Mouse (Mus musculus) forebrain, embryonic 14.5 days (tissue): ENCODE measurements around the gene Lfng. TPM values are rescaled to one million over a fixed set of nuclear protein-coding genes. Genes with fewer than 3 reads are reported as not detected.

ENCODE experiments used
- ATAC-seq: fragments of 200-750 bp; cut with Nextera tagmentation; 2 replicates; pipeline ENCODE4 v1.8.0; 2017; ENCODE audit warnings: mild to moderate bottlenecking, moderate library complexity
- DNase-seq: peaks from one replicate; pipeline ENCODE4 v3.0.0-alpha.2; 2015; ENCODE audit warnings: low spot score
- H3K27ac ChIP-seq: fragments of 300-500 bp; sonication (generic); 2 replicates; pipeline ENCODE4 v1.5.1; 2014; ENCODE audit warnings: low read depth, mild to moderate bottlenecking, control low read depth, low read length, moderate library complexity
- H3K27me3 ChIP-seq: fragments of 300-500 bp; sonication (generic); replicated peaks from 2 replicates; pipeline ENCODE4 v1.6.1; 2014; ENCODE audit warnings: low read length, control low read depth, mixed read lengths; ENCODE audit not compliant: control insufficient read depth, insufficient read depth
- H3K36me3 ChIP-seq: fragments of 300-500 bp; sonication (generic); 2 replicates; pipeline ENCODE4 v1.6.1; 2014; ENCODE audit warnings: low read length, control low read depth; ENCODE audit not compliant: control insufficient read depth, insufficient read depth
- H3K4me1 ChIP-seq: fragments of 300-500 bp; sonication (generic); 2 replicates; pipeline ENCODE4 v1.6.1; 2014; ENCODE audit warnings: antibody characterized with exemption, low read length, control low read depth; ENCODE audit not compliant: control insufficient read depth, insufficient read depth
- H3K4me2 ChIP-seq: fragments of 300-500 bp; sonication (generic); 2 replicates; pipeline ENCODE4 v1.6.1; 2014; ENCODE audit warnings: mild to moderate bottlenecking, control low read depth, low read length
- H3K4me3 ChIP-seq: fragments of 300-500 bp; sonication (generic); 2 replicates; pipeline ENCODE4 v1.5.1; 2014; ENCODE audit warnings: low read depth, low read length, control low read depth
- H3K9ac ChIP-seq: fragments of 300-500 bp; sonication (generic); 2 replicates; pipeline ENCODE4 v1.6.1; 2014; ENCODE audit warnings: mild to moderate bottlenecking, low read length, control low read depth, moderate library complexity
- H3K9me3 ChIP-seq: fragments of 300-500 bp; sonication (generic); replicated peaks from 2 replicates; pipeline ENCODE4 v1.6.1; 2016; ENCODE audit warnings: low read length, control low read depth, mixed read lengths; ENCODE audit not compliant: control insufficient read depth
- WGBS: fragments of 180-500 bp; shearing (Covaris S2); extraction: QIAGEN DNeasy Blood & Tissue Kit; methylation state at CpG from one replicate; pipeline ENCODE4 v1.1.7; 2014; 5-methylcytosine and 5-hydroxymethylcytosine counted together
- polyA plus RNA-seq: library from polyadenylated mRNA; unstranded; fragments of >200 nt; fragmentation: Nextera tagmentation; extraction: Ambion mirVana; gene quantifications from 2 replicates; pipeline ENCODE4 v1.2.1, GENCODE M21; 2014

The Lfng gene
- polyA plus RNA-seq, 1 experiment from 2014 or later = 30.9 TPM

- 88% methylated on average over 4 of the region's 4 CpGs for WGBS
- peaks cover 76% of the 10 kb centered on the region for H3K36me3 ChIP-seq
- ATAC-seq = no peak
These were observed 16.7 kb downstream of the Lfng start for GRCm38 (mm10) chr5:140623791-140624190.

DNA sequence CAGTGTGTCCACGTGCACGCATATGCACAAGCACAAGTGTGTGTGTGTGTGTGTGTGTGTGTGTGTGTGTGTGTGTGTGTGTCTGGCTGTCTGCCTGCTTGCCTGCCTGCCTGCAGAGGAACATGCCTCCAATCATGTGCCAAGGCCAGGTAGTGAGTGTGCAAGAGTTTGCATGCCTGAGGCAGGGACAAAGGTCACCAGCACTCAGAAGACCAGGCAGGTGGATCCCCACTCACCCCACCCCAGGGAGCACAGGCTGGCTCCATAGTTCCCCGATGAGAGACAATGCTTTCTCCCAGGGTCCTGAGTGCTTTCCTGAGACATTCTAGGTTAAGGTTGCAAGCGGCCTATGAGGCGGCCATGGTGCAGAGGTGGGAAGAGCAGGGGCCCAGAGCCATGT is 17.1 kb downstream of the Lfng start:
- Histone ChIP-seq H3K36me3 (peaks cover 80% of the 10 kb centered on the region), H3K27me3 (no peaks in the 10 kb centered on the region), H3K27ac (peak overlapping the region; percentile 21; the same call in 1 of the 2 replicates), H3K4me3 (no peak overlapping the region), H3K9me3 (no peaks in the 10 kb centered on the region), H3K9ac (no peak overlapping the region), H3K4me1 (no peaks in the 10 kb centered on the region), H3K4me2 (no peak overlapping the region)
- DNase-seq (no peak), ATAC-seq (no peak)
- WGBS = 92% methylated on average over 5 of the region's 5 CpGs

More at GRCm38 (mm10) chr5:140623791-140624190, 16.7 kb downstream of the Lfng start:
- no peak overlapping the region for H3K4me3 ChIP-seq
- no peaks in the 10 kb centered on the region for H3K9me3 ChIP-seq
- no peaks in the 10 kb centered on the region for H3K27me3 ChIP-seq
- H3K27ac ChIP-seq = no peak overlapping the region
- H3K4me2 ChIP-seq = no peak overlapping the region
- no peaks in the 10 kb centered on the region for H3K4me1 ChIP-seq
- no peak for DNase-seq
- H3K9ac ChIP-seq = no peak overlapping the region

DNA sequence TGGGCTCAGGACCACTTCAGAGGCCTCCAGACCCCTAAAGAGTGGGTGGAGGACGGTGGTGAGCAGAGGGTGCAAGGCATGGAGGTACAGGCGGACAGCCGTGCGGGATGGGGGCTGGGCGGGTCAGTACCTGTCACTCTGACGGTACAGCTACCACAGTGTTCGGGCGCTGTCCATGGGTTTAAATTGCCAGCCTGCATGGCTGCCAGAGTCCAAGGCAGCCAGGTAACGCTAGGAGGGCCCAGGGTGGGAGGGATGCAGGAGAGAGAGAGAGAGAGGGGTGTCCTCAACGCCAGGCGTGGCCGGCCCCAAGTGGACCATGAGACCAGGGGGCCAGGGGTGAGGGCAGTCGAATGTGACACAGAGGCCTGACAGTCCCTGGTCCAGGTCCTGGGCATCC is 17.8 kb downstream of the Lfng start:
- no peaks in the 10 kb centered on the region for H3K4me1 ChIP-seq
- no peaks in the 10 kb centered on the region for H3K27me3 ChIP-seq
- H3K9ac ChIP-seq = no peak overlapping the region
- WGBS = 89% methylated on average over 13 of the region's 13 CpGs
- DNase-seq = no peak
- H3K4me3 ChIP-seq = no peak overlapping the region
- peaks cover 87% of the 10 kb centered on the region for H3K36me3 ChIP-seq
- H3K9me3 ChIP-seq = no peaks in the 10 kb centered on the region
- no peak overlapping the region for H3K4me2 ChIP-seq
- ATAC-seq = no peak
- no peak overlapping the region for H3K27ac ChIP-seq

DNA sequence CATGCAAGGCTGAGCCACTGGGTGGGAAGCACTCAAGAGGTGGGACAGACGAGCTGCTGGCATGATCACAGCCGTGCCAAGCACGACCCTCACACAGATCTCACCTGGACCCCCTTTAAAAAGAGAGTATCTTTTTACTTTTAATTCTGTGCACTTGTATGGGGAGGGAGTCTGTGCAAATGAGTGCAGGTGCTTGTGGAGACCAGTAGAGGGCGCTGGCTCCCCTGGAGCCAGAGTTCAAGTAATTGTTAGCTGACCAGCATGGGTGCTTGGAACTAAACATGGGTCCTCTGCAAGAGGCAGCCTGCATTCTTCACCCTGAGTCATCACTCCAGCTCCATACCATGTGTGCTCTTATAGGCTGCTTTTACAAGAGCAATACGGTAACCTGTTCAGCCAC is 20.5 kb downstream of the Lfng start:
- ATAC-seq = no peak
- Histone ChIP-seq H3K9ac (no peak overlapping the region), H3K9me3 (no peaks in the 10 kb centered on the region), H3K4me1 (no peaks in the 10 kb centered on the region), H3K4me3 (no peak overlapping the region), H3K36me3 (peaks cover 97% of the 10 kb centered on the region), H3K27ac (no peak overlapping the region), H3K4me2 (no peak overlapping the region), H3K27me3 (no peaks in the 10 kb centered on the region)
- WGBS = 94% methylated on average over 5 of the region's 5 CpGs
- DNase-seq = no peak

DNA sequence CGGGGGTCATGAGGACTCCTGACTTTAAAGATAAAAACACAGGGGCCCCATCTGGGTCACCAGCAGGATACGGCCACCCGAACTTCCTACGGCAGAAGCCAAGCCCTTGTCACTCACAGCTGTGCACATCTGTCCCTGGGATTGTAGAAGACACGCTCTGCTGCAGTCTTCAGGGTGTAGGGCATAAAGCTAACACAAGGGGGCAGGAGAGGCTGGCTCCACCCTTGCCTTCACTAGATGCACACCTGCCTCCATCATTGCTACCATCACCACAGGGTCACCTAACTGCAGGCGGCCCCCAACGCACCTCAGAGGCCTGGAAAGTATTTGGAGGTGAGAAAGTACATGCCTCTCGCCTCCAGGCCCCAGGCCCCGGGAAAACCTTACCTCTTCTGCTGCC is 21.9 kb downstream of the Lfng start:
- no peak overlapping the region for H3K9ac ChIP-seq
- no peak for DNase-seq
- no peak for ATAC-seq
- no peaks in the 10 kb centered on the region for H3K4me1 ChIP-seq
- no peak overlapping the region for H3K4me2 ChIP-seq
- WGBS = 97% methylated on average over 9 of the region's 9 CpGs
- H3K27me3 ChIP-seq = no peaks in the 10 kb centered on the region
- no peaks in the 10 kb centered on the region for H3K9me3 ChIP-seq
- H3K27ac ChIP-seq = no peak overlapping the region
- no peak overlapping the region for H3K4me3 ChIP-seq
- peaks cover 97% of the 10 kb centered on the region for H3K36me3 ChIP-seq

DNA sequence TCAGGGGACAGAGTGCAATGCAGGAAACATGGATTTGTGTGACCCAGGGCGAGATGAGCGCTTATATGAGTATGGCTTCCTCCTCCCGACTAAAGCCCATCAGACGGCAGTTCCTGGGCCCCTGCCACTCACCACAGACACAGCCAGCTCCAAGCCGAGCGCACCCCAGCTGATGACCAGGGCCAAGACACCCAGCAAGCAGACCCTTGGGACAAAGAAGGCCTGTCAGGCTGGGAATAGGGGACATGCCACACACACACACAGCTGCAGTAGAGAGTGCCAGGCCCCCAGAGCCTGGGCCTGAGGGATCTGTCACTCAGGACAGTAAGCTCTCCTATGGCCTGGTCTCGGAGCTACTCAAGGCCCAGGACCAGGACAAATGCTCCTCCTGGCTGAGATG is 26.3 kb downstream of the Lfng start:
- H3K27ac ChIP-seq = no peak overlapping the region
- no peak overlapping the region for H3K9ac ChIP-seq
- no peak overlapping the region for H3K4me2 ChIP-seq
- WGBS = 87% methylated on average over 7 of the region's 7 CpGs
- H3K4me3 ChIP-seq = no peak overlapping the region
- ATAC-seq (no peak), DNase-seq (no peak)
- no peaks in the 10 kb centered on the region for H3K27me3 ChIP-seq
- H3K4me1 ChIP-seq = 0 out of 2 replicates have a peak, but pooled peaks cover 3% of the 10 kb centered on the region
- H3K9me3 ChIP-seq = no peaks in the 10 kb centered on the region
- H3K36me3 ChIP-seq = peaks cover 98% of the 10 kb centered on the region

DNA sequence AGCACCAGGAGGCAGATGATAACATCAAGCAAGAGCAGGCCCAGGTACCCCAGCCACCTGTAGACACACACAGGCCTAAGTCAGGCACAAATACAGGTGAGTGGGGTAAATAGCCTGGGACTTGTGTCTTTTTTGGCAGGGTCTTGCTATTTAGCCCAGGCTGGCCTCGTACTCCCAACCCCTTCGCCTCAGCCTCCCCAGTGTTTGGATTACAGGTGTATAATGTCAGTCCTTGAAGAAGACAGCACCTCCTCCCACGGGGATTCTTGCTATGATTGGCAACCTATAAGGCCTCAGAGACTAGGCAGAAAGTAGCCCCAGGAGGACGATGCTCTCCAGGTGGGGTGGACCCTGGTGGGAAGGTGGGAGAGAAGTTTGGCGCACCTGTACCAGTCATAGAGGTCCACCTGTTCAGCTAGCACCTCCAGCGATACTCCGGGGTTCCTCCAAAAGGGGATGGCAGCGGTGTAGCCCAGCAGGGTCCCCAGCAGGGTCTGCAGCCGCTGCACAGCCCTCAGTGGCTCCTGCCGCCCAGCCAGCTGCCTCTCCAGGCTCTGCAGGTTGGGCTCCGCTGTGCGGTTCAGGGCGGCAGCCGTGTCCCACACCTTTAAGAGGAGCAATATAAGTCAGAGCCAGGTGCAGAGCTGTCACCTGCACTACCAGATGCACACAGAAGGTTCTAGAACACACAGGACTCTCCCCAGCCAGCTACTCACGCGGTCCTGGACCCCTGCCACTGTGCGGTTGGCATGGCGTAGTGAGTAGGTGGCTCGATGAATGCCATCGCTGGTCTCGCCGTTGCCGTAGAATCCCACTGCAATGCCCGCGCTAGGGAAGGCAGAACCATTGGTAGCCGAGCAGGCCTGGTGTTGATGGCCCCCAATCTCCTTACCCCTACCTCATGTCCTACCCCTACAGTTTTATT is 27.9 kb downstream of the Lfng start:
- H3K4me3 ChIP-seq = no peak overlapping the region
- WGBS = 87% methylated on average over 26 of the region's 26 CpGs
- H3K9me3 ChIP-seq = no peaks in the 10 kb centered on the region
- peaks cover 97% of the 10 kb centered on the region for H3K36me3 ChIP-seq
- H3K27me3 ChIP-seq = no peaks in the 10 kb centered on the region
- no peak for DNase-seq
- H3K4me2 ChIP-seq = no peak overlapping the region
- no peak overlapping the region for H3K27ac ChIP-seq
- 0 out of 2 replicates have a peak, but pooled peaks cover 3% of the 10 kb centered on the region for H3K4me1 ChIP-seq
- no peak for ATAC-seq
- H3K9ac ChIP-seq = no peak overlapping the region

DNA sequence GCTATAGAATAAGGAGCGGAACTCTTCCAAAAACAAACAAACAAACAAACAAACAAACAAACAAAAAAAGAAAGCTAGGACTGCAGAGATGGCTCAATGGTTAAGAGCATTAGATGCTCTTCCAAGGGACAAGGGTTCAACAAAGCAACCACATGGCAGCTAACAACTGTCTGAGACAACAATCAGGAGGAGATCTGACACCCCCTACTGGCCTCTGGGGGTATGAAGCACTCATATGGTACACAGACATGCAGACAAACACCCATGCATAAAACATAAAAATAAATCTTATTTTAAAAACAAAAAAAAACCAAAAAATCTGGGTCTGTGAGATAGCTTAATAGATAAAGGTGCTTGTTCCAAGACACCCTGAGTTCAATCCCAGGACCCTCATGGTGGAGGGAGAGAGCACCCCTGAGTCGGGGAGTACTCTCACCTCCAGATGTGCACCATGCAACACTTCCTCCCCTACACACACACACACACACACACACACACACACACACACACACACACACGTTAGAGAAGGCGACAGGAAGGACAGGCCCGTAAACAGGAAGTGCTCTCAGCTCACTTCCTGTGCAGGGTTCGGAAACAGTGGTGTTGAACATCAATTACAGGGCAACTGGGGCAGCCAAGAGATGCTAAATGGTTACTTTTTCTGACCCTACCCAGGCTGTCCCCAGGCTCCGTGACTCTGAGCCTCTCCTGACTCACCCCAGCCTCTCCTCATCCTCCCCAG is 29.4 kb downstream of the Lfng start:
- WGBS = 96% methylated on average over 7 of the region's 7 CpGs
- DNase-seq (no peak), ATAC-seq (no peak)
- Histone ChIP-seq H3K4me1 (0 out of 2 replicates have a peak, but pooled peaks cover 3% of the 10 kb centered on the region), H3K4me2 (no peak overlapping the region), H3K36me3 (peaks cover 91% of the 10 kb centered on the region), H3K4me3 (no peak overlapping the region), H3K9ac (no peak overlapping the region), H3K9me3 (no peaks in the 10 kb centered on the region), H3K27me3 (no peaks in the 10 kb centered on the region), H3K27ac (no peak overlapping the region)

DNA sequence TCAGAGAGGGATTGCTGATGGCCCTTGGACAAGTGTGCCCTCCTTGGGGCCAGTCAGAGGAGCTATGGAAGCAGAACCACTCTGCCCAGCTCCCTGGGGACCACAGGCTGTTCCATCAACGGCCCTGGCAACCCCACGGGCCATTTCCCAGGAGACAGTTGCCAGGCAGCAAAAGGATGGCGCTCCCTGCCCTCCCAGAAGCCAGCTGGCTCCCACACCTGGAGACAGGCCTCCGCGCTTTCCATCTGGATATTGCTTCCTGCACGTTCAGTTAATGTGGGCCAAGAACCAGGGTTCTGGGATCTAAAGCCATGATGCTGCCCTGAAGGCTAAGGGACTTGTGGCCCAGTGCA is 29.9 kb downstream of the Lfng start:
- ATAC-seq (no peak), DNase-seq (no peak)
- WGBS = 87% methylated on average over 6 of the region's 6 CpGs

More for the DNA sequence above, 29.9 kb downstream of the Lfng start:
- no peaks in the 10 kb centered on the region for H3K27me3 ChIP-seq
- 0 out of 2 replicates have a peak, but pooled peaks cover 3% of the 10 kb centered on the region for H3K4me1 ChIP-seq
- H3K36me3 ChIP-seq = peaks cover 85% of the 10 kb centered on the region
- no peak overlapping the region for H3K27ac ChIP-seq
- no peak overlapping the region for H3K9ac ChIP-seq
- no peak overlapping the region for H3K4me2 ChIP-seq
- H3K9me3 ChIP-seq = no peaks in the 10 kb centered on the region
- no peak overlapping the region for H3K4me3 ChIP-seq
